Mouse (Mus musculus) liver, embryonic 16.5 days (tissue): ENCODE measurements around the gene Arpp19. TPM values are rescaled to one million over a fixed set of nuclear protein-coding genes. Genes with fewer than 3 reads are reported as not detected.

Source experiments
- ATAC-seq: fragments of 200-750 bp; cut with Nextera tagmentation; 2 replicates; pipeline ENCODE4 v1.8.0; 2017; ENCODE audit warnings: low read depth, mild to moderate bottlenecking, moderate number of reproducible peaks, moderate library complexity
- H3K27ac ChIP-seq: fragments of 300-500 bp; sonication (generic); 2 replicates; pipeline ENCODE4 v1.5.1; 2014; ENCODE audit warnings: mild to moderate bottlenecking, low read length
- H3K27me3 ChIP-seq: fragments of 300-500 bp; sonication (generic); 2 replicates; pipeline ENCODE4 v1.6.1; 2014; ENCODE audit warnings: low read depth, low read length, mixed read lengths; ENCODE audit not compliant: control insufficient read depth, insufficient read depth
- H3K36me3 ChIP-seq: fragments of 300-500 bp; sonication (generic); 2 replicates; pipeline ENCODE4 v1.6.1; 2014; ENCODE audit warnings: mild to moderate bottlenecking; ENCODE audit not compliant: control insufficient read depth, insufficient read depth
- H3K4me1 ChIP-seq: fragments of 300-500 bp; sonication (generic); 2 replicates; pipeline ENCODE4 v1.6.1; 2014; ENCODE audit warnings: low read depth, low read length, mixed read lengths; ENCODE audit not compliant: control insufficient read depth
- H3K4me2 ChIP-seq: fragments of 300-500 bp; sonication (generic); 2 replicates; pipeline ENCODE4 v1.6.1; 2014; ENCODE audit warnings: low read depth, low read length, mixed read lengths
- H3K4me3 ChIP-seq: fragments of 300-500 bp; sonication (generic); 2 replicates; pipeline ENCODE4 v1.5.1; 2014; ENCODE audit warnings: low read depth, mild to moderate bottlenecking, low read length
- H3K9ac ChIP-seq: fragments of 300-500 bp; sonication (generic); 2 replicates; pipeline ENCODE4 v1.6.1; 2014; ENCODE audit warnings: low read depth, low read length
- H3K9me3 ChIP-seq: fragments of 300-500 bp; sonication (generic); replicated peaks from 2 replicates; pipeline ENCODE4 v1.6.1; 2016; ENCODE audit warnings: low read length; ENCODE audit not compliant: control insufficient read depth
- WGBS: fragments of 180-500 bp; shearing (Covaris S2); extraction: QIAGEN DNeasy Blood & Tissue Kit; methylation state at CpG from one replicate; pipeline ENCODE4 v1.1.7; 2014; ENCODE audit not compliant: insufficient replicate concordance; 5-methylcytosine and 5-hydroxymethylcytosine counted together
- polyA plus RNA-seq: library from polyadenylated mRNA; unstranded; fragments of >200 nt; fragmentation: Nextera tagmentation; extraction: Ambion mirVana; gene quantifications from 2 replicates; pipeline ENCODE4 v1.2.1, GENCODE M21; 2015

Arpp19 gene
- polyA plus RNA-seq, 1 experiment from 2014 or later: 109 TPM

DNA sequence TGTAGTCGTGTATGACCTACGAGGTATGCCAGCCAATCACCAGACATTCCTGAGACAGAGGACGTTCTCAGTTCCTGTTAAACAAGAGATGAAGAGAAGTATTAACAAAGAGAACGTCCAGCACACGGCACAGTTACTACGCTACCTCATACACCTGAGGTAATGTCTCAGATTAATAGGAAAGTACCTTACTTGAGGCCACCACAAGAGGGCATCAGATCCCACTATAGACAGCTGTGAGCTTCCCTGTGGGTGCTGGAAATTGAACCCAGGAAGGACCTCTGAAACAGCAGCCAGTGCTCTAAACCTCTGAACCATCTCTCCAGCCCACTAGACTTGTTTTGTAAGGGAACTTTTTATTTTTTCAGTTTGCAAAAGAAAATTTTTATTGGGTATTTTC is 11.7 kb upstream of the Arpp19 start:
- Histone ChIP-seq H3K4me2 (no peak overlapping the region), H3K9ac (no peak overlapping the region), H3K9me3 (no peaks in the 10 kb centered on the region), H3K4me1 (peaks cover 4% of the 10 kb centered on the region; the same call in 1 of the 2 replicates), H3K27me3 (no peaks in the 10 kb centered on the region), H3K36me3 (no peaks in the 10 kb centered on the region), H3K4me3 (no peak overlapping the region), H3K27ac (no peak overlapping the region)
- WGBS: 59% methylated on average over 6 of the region's 6 CpGs
- no peak for ATAC-seq

DNA sequence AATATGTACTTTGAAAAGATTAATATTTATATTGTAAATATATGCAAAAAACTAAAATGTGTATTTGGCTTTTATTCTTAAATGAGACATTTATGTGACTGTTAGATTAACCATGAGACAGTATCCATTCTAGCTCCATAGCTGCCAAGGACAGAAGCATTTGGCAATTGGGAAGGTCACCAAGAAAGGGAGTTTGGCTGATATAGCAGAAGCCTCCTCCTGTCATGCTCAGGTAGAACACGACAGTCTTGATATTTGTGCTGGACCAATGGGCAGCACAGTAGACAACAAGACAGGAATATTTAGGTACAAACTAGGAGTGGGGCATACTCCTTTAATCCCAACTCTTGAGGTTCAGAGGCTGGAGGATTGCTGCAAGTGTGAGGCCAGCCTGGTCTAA is 5.0 kb upstream of the Arpp19 start:
- H3K27me3 ChIP-seq: no peaks in the 10 kb centered on the region
- no peaks in the 10 kb centered on the region for H3K9me3 ChIP-seq
- H3K27ac ChIP-seq: no peak overlapping the region
- no peak overlapping the region for H3K9ac ChIP-seq
- H3K4me3 ChIP-seq: no peak overlapping the region
- no peaks in the 10 kb centered on the region for H3K4me1 ChIP-seq
- no peak for ATAC-seq
- 53% methylated on average over 1 of the region's 1 CpGs for WGBS
- H3K4me2 ChIP-seq: no peak overlapping the region
- H3K36me3 ChIP-seq: no peaks in the 10 kb centered on the region

DNA sequence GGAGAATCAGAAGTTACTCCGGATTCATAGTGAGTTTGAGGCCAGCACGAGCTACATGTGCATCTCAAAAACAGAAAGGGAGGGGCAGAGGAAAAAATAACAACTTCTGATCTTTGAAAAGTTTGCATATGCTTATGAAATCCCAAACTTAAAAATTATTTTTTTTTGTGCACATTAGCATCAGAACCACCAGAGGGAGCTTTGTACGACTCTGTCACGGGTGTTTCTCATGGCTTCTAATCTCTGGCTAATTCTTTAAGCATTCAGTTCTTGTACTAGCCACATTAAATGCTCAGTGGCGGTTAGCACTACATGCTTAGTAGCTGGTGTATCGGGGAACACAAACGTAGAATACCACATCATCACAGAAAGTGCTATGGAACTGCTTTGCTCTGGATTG is 4.3 kb upstream of the Arpp19 start:
- no peak overlapping the region for H3K4me3 ChIP-seq
- no peaks in the 10 kb centered on the region for H3K27me3 ChIP-seq
- no peaks in the 10 kb centered on the region for H3K36me3 ChIP-seq
- ATAC-seq: no peak
- no peak overlapping the region for H3K4me2 ChIP-seq
- H3K9me3 ChIP-seq: no peaks in the 10 kb centered on the region
- no peaks in the 10 kb centered on the region for H3K4me1 ChIP-seq
- H3K27ac ChIP-seq: no peak overlapping the region
- 33% methylated on average over 7 of the region's 7 CpGs for WGBS
- H3K9ac ChIP-seq: no peak overlapping the region

DNA sequence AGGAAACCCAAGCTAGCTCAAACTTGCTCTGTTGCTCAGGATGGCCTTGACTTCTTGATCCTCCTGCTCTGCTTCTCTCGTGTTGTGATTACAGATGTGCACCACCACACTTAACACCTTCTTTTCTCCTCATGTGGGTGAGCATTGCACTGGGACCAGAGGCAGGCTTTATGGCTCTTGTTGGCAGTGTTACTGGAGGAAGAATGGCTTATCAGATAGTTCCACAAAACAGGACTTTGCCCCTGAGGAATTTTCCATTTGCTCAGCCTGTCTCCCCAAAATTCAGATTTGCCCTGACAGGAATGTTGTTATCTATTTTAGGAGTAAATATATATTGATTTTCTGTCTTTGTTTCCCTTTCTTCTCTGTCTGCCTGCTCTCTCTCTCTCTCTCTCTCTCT is 2.7 kb upstream of the Arpp19 start:
- Histone ChIP-seq H3K4me2 (no peak overlapping the region), H3K9ac (no peak overlapping the region), H3K27me3 (no peaks in the 10 kb centered on the region), H3K4me1 (peaks cover 5% of the 10 kb centered on the region), H3K4me3 (no peak overlapping the region), H3K9me3 (no peaks in the 10 kb centered on the region), H3K27ac (0 out of 2 replicates have a peak overlapping the region, but pooled peaks have one; percentile 17), H3K36me3 (no peaks in the 10 kb centered on the region)
- ATAC-seq: no peak
- WGBS: 34% methylated on average over 1 of the region's 1 CpGs

DNA sequence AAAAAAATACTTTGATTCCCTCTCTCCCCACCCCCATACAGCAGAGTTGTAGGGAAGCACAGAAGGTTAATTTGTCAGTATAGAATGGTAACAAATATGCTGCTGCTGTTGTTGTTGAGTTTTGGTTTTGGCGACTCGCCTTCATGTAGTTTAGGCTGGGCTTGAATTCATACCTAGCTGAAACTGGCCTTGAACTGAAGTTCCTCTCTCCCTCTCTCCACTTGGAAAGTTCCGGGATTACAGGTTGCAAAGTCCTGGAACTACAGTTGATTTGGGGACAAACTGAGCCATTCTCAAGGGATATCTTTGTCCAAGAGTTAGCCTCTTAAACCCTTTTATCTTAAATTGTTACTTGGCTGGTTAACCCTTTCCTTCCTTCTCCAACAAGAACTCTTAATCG is 1.5 kb upstream of the Arpp19 start:
- Histone ChIP-seq H3K9ac (no peak overlapping the region), H3K27me3 (no peaks in the 10 kb centered on the region), H3K36me3 (no peaks in the 10 kb centered on the region), H3K4me3 (no peak overlapping the region), H3K4me2 (no peak overlapping the region), H3K27ac (no peak overlapping the region), H3K4me1 (peaks cover 8% of the 10 kb centered on the region), H3K9me3 (no peaks in the 10 kb centered on the region)
- 64% methylated on average over 4 of the region's 4 CpGs for WGBS
- no peak for ATAC-seq

DNA sequence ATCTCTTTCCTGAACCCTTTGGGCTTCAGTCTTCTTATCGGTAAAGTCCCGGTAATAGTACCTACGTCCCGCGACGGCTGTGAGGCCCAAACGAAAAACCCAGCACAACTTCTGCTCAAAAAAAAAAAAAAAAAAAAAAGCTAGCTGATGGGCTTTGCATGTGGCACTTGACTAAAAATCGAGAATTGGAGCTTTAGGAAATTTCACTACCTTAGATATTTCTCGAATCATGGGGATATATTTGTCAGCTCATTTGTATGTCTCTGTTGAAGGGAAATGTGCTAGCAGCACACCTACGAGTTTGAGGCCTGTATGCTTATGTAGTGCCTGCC is 909 bp downstream of the Arpp19 start:
- no peaks in the 10 kb centered on the region for H3K27me3 ChIP-seq
- H3K4me3 ChIP-seq: peak overlapping the region; percentile 82
- no peak for ATAC-seq
- under 1% methylated on average over 10 of the region's 10 CpGs for WGBS
- peaks cover 8% of the 10 kb centered on the region for H3K4me1 ChIP-seq
- H3K9me3 ChIP-seq: no peaks in the 10 kb centered on the region
- H3K4me2 ChIP-seq: peak overlapping the region; percentile 72
- H3K9ac ChIP-seq: peak overlapping the region; percentile 83
- no peaks in the 10 kb centered on the region for H3K36me3 ChIP-seq
- peak overlapping the region; percentile 69 for H3K27ac ChIP-seq

DNA sequence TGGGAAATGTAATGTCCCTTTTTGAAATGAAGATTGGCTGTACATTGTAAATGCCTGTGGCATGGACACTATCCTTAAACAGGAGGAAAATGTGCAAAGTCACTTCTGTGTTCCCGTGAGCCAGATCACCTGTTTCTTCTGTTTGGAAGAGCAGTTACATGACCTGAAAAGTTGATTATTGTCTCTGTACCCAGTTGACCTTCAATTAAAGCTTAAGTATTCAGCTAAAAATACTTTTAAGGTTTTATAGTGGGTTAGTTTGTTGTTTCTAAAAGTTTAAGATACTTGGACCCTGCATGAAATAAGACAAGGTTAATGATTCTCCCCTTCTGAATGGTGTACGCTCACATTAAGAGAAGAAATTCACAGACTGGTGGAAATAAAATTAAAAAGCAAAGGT is 3.2 kb downstream of the Arpp19 start:
- no peak overlapping the region for H3K4me2 ChIP-seq
- WGBS: 57% methylated on average over 2 of the region's 2 CpGs
- no peak for ATAC-seq
- no peaks in the 10 kb centered on the region for H3K9me3 ChIP-seq
- H3K36me3 ChIP-seq: no peaks in the 10 kb centered on the region
- H3K27ac ChIP-seq: no peak overlapping the region
- no peak overlapping the region for H3K4me3 ChIP-seq
- H3K9ac ChIP-seq: no peak overlapping the region
- no peaks in the 10 kb centered on the region for H3K27me3 ChIP-seq
- peaks cover 8% of the 10 kb centered on the region for H3K4me1 ChIP-seq

DNA sequence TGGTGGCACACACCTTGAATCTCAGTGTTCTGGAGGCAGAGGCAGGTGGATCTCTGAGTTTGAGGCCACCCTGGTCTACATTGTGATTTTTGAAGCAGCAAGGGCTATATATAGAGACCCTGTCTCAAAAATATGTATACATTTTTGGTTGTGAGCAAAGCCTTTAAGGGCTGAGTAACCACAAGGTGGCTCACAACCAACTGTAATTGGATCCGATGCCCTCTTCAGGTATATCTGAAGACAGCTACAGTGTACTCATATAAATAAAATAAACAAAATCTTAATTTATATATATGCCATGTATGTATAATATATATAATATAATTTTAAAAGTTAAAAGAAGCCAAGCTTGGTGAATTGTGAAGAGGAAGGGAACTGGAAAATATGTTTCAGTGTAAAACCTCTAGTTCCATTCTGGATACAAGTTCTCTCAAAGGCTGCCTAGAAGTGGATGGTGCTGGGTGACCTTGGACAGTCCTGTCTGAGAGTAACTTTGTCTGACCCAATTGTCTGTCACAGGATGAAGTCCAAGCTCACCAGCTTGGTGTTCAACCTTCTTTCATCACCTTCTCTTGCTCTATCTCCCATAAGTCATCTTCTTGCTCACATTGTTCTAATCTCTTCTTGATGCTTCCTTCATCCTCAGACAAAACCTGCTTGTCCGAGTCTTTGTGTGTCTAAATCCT is 4.6 kb downstream of the Arpp19 start:
- Histone ChIP-seq H3K4me2 (no peak overlapping the region), H3K27me3 (no peaks in the 10 kb centered on the region), H3K4me1 (peaks cover 8% of the 10 kb centered on the region), H3K36me3 (no peaks in the 10 kb centered on the region; the same call in 1 of the 2 replicates), H3K9me3 (no peaks in the 10 kb centered on the region), H3K4me3 (no peak overlapping the region), H3K27ac (no peak overlapping the region), H3K9ac (no peak overlapping the region)
- no peak for ATAC-seq
- 75% methylated on average over 2 of the region's 2 CpGs for WGBS

DNA sequence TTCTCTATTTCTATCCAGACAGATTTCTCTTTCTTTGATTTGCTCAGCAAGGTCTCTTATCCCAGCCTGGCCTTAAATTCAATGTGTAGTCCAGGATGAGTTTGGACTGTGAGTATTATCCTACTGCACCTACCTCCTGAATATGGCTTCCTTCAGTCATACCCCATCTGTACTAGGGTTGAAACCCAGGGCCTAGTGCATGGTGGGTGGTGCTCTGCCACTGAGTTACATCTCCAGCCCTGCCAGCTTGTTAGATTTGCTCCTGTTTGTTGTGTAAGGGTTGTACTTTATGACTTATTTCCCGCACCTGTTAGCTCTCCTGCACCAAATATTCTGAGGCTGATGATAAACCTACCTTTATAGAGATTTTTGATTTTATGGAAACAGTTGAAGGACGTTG is 5.8 kb downstream of the Arpp19 start:
- peaks cover 8% of the 10 kb centered on the region for H3K4me1 ChIP-seq
- H3K4me3 ChIP-seq: no peak overlapping the region
- H3K27me3 ChIP-seq: no peaks in the 10 kb centered on the region
- no peaks in the 10 kb centered on the region; the same call in 1 of the 2 replicates for H3K36me3 ChIP-seq
- H3K9me3 ChIP-seq: no peaks in the 10 kb centered on the region
- H3K27ac ChIP-seq: no peak overlapping the region
- no peak for ATAC-seq
- H3K9ac ChIP-seq: no peak overlapping the region
- no peak overlapping the region for H3K4me2 ChIP-seq
- WGBS: 76% methylated on average over 2 of the region's 2 CpGs
